Mouse (Mus musculus) olfactory bulb, adult 2 months (tissue): ENCODE data around the gene Nthl1.

Experiments used
- CTCF ChIP-seq: fragments of 200-500 bp; IDR thresholded peaks from 2 replicates; pipeline ENCODE4 v1.5.1; 2012; ENCODE audit warnings: low read depth, mild to moderate bottlenecking, low read length, moderate library complexity; ENCODE audit not compliant: insufficient read depth
- POLR2A ChIP-seq: fragments of 200-500 bp; IDR thresholded peaks from 2 replicates; pipeline ENCODE4 v1.6.1; 2012; ENCODE audit warnings: mild to moderate bottlenecking, low read depth, low read length, moderate library complexity; ENCODE audit not compliant: insufficient read depth

DNA sequence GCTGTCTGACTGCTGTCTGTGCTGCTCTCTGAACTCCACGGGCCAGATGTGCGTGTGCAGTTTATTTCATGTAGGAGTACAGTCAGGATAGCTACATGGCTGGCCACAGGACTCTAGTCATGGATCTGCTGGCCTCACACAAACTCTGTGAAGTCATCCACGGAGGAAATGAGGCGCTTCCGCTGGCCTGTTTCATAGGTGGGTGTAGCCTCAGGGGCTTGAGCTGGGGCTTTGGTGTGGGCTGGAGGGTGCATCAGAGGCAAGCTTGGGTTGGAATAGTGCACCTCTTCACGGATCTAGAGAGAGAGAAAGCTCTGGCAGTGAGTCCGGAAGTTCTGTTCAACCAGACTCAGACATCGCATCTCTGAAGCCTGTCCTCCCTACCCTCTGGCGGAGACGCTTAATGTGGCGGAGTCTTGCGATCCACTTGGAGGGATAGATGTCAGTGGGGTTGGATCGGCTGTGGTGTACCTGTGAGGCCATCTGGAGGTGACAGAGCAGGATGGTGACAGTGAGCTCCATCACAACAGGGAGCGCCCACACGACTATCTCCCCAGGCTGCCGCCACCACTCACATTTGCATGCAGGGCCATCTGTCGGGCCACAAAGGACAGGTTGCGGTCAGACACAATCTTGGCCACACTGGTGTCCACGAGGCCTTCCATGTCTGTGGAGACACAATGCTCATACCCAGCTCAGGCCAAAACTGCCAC is 35.9 kb upstream of the Nthl1 start:
- TF ChIP-seq CTCF (no peak), POLR2A (no peak)
